Mouse (Mus musculus) neural tube, embryonic 14.5 days (tissue): ENCODE data around the gene Slc25a28. TPM values are rescaled to one million over a fixed set of nuclear protein-coding genes. Genes with fewer than 3 reads are reported as not detected.

ENCODE experiments used
- ATAC-seq: fragments of 200-750 bp; cut with Nextera tagmentation; 2 replicates; pipeline ENCODE4 v1.8.0; 2017; ENCODE audit warnings: low read depth, mild to moderate bottlenecking, moderate TSS enrichment, moderate library complexity
- H3K27ac ChIP-seq: fragments of 300-500 bp; sonication (generic); 2 replicates; pipeline ENCODE4 v1.5.1; 2014; ENCODE audit warnings: low read depth, mild to moderate bottlenecking, control low read depth, low read length, moderate library complexity, mixed read lengths
- H3K27me3 ChIP-seq: fragments of 300-500 bp; sonication (generic); 2 replicates; pipeline ENCODE4 v1.6.1; 2014; ENCODE audit warnings: low read length; ENCODE audit not compliant: control insufficient read depth, insufficient read depth
- H3K36me3 ChIP-seq: fragments of 300-500 bp; sonication (generic); 2 replicates; pipeline ENCODE4 v1.6.1; 2014; ENCODE audit warnings: low read length, mixed read lengths; ENCODE audit not compliant: control insufficient read depth, insufficient read depth
- H3K4me1 ChIP-seq: fragments of 300-500 bp; sonication (generic); 2 replicates; pipeline ENCODE4 v1.6.1; 2014; ENCODE audit warnings: low read length; ENCODE audit not compliant: control insufficient read depth, insufficient read depth
- H3K4me2 ChIP-seq: fragments of 300-500 bp; sonication (generic); 2 replicates; pipeline ENCODE4 v1.6.1; 2014; ENCODE audit warnings: mild to moderate bottlenecking, low read depth, low read length, control low read depth
- H3K4me3 ChIP-seq: fragments of 300-500 bp; sonication (generic); 2 replicates; pipeline ENCODE4 v1.5.1; 2014; ENCODE audit warnings: low read depth, low read length, control low read depth, mixed read lengths
- H3K9ac ChIP-seq: fragments of 300-500 bp; sonication (generic); replicated peaks from 2 replicates; pipeline ENCODE4 v1.6.1; 2014; ENCODE audit warnings: low read depth, mild to moderate bottlenecking, control low read depth, low read length, mixed read lengths
- H3K9me3 ChIP-seq: fragments of 300-500 bp; sonication (generic); 2 replicates; pipeline ENCODE4 v1.6.1; 2016; ENCODE audit warnings: low read length; ENCODE audit not compliant: control insufficient read depth
- WGBS: fragments of 180-500 bp; shearing (Covaris S2); extraction: QIAGEN DNeasy Blood & Tissue Kit; methylation state at CpG from one replicate; pipeline ENCODE4 v1.1.7; 2014; 5-methylcytosine and 5-hydroxymethylcytosine counted together
- polyA plus RNA-seq: library from polyadenylated mRNA; unstranded; fragments of >200 nt; fragmentation: Nextera tagmentation; extraction: Ambion mirVana; gene quantifications from 2 replicates; pipeline ENCODE4 v1.2.1, GENCODE M21; 2014

Slc25a28 gene
- polyA plus RNA-seq, 1 experiment from 2014 or later = 15.5 TPM

DNA sequence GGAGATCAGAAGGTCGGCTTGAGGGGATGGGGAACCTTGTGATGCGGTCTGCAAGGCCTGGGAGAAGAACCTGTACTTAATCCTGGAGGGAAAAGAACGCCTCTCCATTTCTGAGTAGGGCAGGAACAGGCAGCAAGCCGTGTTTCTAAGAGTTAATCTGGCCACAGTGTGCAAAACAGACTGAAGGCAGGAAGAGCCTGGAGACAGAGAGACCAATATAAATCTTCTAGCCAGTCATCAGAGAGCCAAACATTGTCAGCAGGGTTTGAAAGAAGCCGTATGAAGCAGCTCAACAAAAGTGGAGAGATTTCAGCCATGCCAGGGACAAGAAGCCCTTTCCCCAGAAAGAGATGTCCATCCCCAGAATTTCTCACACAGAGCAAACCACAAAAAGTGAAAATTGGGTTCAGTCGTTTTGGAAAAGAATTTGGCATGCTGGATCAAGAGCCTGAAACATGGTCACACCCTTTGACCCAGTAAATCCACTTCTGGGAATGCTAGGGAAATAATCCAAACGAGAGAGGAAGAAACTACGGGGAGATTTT, 23.4 kb downstream of the Slc25a28 start:
- Histone ChIP-seq H3K4me2 (no peak overlapping the region), H3K36me3 (no peaks in the 10 kb centered on the region), H3K4me3 (no peak overlapping the region), H3K27ac (no peak overlapping the region), H3K27me3 (no peaks in the 10 kb centered on the region), H3K9me3 (no peaks in the 10 kb centered on the region), H3K9ac (no peak overlapping the region), H3K4me1 (no peaks in the 10 kb centered on the region)
- 62% methylated on average over 8 of the region's 8 CpGs for WGBS
- ATAC-seq = no peak

DNA sequence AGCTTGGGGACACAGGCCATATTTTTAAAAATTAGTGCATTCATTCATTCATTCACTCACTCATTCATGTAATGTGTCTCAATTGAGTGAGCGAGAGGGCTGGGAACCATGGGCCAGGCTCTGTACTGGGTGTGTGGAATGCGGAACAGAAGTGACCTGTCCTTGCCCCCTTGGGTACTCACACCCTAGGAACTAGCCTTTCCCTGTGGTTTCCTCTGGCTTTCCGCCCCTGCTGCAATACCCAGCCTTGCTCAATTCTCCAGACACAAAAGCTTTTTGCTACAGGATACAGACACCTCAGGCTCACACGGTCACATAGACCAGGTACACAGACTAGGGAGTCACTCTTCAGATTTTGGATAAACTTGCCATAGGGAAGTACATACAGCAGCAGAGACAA, 26.3 kb downstream of the Slc25a28 start:
- no peaks in the 10 kb centered on the region for H3K36me3 ChIP-seq
- no peak for ATAC-seq
- H3K27me3 ChIP-seq = no peaks in the 10 kb centered on the region
- H3K4me2 ChIP-seq = no peak overlapping the region
- WGBS = 97% methylated on average over 4 of the region's 4 CpGs
- H3K27ac ChIP-seq = no peak overlapping the region
- H3K9me3 ChIP-seq = no peaks in the 10 kb centered on the region
- H3K9ac ChIP-seq = no peak overlapping the region
- H3K4me1 ChIP-seq = no peaks in the 10 kb centered on the region
- H3K4me3 ChIP-seq = no peak overlapping the region

DNA sequence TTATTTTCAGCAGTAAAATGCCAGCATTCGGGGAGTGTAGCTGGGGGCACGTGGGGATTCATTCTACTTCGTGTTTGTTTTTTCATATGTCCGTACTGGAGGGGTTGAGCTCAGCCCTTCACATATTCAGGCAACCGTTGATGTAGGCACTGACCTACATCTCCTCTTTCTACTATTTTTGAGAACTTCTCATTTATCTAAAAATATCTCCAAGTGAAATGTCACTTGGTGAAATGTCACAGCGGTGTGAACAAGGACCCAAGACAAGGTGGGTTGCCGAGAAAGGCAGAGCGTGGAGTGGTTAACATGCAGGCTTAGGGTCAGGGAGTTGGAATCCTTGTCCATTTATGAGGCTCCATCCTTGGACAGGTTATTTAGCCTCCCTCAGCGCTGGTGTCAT, 27.4 kb downstream of the Slc25a28 start:
- no peaks in the 10 kb centered on the region for H3K4me1 ChIP-seq
- H3K9ac ChIP-seq = no peak overlapping the region
- ATAC-seq = no peak
- H3K27me3 ChIP-seq = no peaks in the 10 kb centered on the region
- 89% methylated on average over 9 of the region's 9 CpGs for WGBS
- no peak overlapping the region for H3K27ac ChIP-seq
- no peaks in the 10 kb centered on the region for H3K9me3 ChIP-seq
- no peaks in the 10 kb centered on the region for H3K36me3 ChIP-seq
- H3K4me2 ChIP-seq = no peak overlapping the region
- H3K4me3 ChIP-seq = no peak overlapping the region

DNA sequence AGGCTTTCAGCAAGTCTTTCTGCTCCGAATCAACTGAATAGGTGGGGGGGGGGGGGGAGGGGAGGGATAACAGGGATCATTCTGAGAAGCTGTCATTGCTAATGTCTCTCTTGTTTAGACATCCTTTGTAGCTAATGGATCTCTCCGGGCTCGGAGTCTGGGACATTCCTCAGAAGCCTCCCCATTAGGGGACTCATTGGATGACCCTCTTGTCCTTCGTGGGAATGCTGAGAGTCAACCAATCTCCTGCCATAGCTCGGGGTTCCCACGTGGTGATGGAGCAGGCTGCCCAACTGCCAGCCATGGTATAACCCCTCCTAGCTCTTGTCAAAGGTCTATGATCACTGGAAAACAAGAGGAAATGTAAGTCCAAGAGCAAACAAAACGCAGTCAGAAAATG, 27.8 kb downstream of the Slc25a28 start:
- Histone ChIP-seq H3K36me3 (no peaks in the 10 kb centered on the region), H3K4me1 (no peaks in the 10 kb centered on the region), H3K9me3 (no peaks in the 10 kb centered on the region), H3K4me2 (no peak overlapping the region), H3K27ac (no peak overlapping the region), H3K4me3 (no peak overlapping the region), H3K27me3 (no peaks in the 10 kb centered on the region), H3K9ac (no peak overlapping the region)
- WGBS = 71% methylated on average over 7 of the region's 7 CpGs
- no peak for ATAC-seq

DNA sequence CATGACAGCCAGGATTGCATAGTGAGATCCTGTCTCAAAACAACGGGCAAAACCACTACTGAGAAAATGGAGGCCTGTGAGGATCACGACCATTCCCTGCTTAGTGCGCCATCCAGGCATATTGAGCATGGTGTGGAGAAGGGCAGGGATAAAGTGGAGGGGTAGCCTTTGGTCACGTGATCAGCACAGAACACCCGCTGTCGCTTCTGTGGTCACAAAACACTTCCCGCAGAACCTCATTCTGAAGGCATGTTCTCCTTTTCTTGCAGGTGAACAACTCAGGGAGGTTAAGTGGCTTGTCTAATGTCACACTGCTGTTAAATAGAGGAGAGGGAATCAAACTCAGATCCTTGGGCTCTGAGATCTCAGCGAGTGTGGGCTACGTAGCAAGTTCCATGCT, 29.2 kb downstream of the Slc25a28 start:
- Histone ChIP-seq H3K4me3 (no peak overlapping the region), H3K27me3 (no peaks in the 10 kb centered on the region), H3K9ac (no peak overlapping the region), H3K4me2 (no peak overlapping the region), H3K27ac (no peak overlapping the region), H3K4me1 (no peaks in the 10 kb centered on the region), H3K36me3 (no peaks in the 10 kb centered on the region), H3K9me3 (no peaks in the 10 kb centered on the region)
- 89% methylated on average over 9 of the region's 9 CpGs for whole genome bisulfite sequencing
- ATAC-seq = no peak

DNA sequence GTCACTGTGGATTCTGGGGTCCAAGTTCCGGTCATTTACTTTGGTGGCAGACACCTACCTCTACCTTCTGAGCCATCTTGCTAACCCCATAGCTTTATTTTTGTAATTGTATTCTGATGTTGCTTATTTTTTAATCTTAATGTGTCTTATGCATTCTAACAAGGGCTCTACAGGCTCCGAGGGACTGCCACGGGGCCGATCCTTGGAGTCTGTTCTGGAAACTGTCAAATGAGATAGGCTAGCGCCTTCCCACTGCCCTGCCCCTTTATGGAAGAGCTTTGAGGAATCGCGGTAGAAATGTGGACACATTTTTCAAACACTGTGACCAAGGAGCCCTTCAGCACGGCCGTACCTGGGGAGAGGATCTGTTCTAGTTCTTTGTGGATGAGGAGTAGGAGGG, 31.8 kb downstream of the Slc25a28 start:
- ATAC-seq = no peak
- 76% methylated on average over 9 of the region's 9 CpGs for whole genome bisulfite sequencing
- H3K4me1 ChIP-seq = no peaks in the 10 kb centered on the region
- H3K4me3 ChIP-seq = no peak overlapping the region
- H3K27me3 ChIP-seq = no peaks in the 10 kb centered on the region
- H3K4me2 ChIP-seq = no peak overlapping the region
- no peaks in the 10 kb centered on the region for H3K9me3 ChIP-seq
- no peak overlapping the region for H3K27ac ChIP-seq
- no peak overlapping the region for H3K9ac ChIP-seq
- no peaks in the 10 kb centered on the region for H3K36me3 ChIP-seq

DNA sequence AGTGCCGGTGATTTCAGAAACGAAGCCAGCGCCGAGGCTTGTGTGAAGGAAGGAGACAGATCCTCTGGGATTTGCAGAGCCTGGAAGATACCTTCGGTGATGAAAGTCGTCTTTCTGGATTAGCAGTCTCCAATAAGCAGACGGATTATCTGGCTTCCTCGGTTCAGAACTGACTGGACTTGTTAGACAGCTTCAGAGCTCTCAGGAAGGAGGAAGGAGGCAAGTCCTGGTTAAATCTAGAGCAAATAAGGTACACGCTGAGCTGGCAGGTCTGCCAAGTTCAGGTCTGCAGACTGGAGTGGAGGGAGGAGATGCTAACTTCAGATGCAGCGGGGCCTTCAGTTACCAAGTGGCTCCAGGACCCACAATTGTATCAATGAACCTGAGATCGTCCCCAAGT, 32.8 kb downstream of the Slc25a28 start:
- no peak for ATAC-seq
- no peak overlapping the region for H3K27ac ChIP-seq
- H3K4me3 ChIP-seq = no peak overlapping the region
- no peaks in the 10 kb centered on the region for H3K4me1 ChIP-seq
- no peaks in the 10 kb centered on the region for H3K36me3 ChIP-seq
- H3K9me3 ChIP-seq = no peaks in the 10 kb centered on the region
- 78% methylated on average over 11 of the region's 11 CpGs for WGBS
- H3K27me3 ChIP-seq = no peaks in the 10 kb centered on the region
- H3K9ac ChIP-seq = no peak overlapping the region
- no peak overlapping the region for H3K4me2 ChIP-seq

DNA sequence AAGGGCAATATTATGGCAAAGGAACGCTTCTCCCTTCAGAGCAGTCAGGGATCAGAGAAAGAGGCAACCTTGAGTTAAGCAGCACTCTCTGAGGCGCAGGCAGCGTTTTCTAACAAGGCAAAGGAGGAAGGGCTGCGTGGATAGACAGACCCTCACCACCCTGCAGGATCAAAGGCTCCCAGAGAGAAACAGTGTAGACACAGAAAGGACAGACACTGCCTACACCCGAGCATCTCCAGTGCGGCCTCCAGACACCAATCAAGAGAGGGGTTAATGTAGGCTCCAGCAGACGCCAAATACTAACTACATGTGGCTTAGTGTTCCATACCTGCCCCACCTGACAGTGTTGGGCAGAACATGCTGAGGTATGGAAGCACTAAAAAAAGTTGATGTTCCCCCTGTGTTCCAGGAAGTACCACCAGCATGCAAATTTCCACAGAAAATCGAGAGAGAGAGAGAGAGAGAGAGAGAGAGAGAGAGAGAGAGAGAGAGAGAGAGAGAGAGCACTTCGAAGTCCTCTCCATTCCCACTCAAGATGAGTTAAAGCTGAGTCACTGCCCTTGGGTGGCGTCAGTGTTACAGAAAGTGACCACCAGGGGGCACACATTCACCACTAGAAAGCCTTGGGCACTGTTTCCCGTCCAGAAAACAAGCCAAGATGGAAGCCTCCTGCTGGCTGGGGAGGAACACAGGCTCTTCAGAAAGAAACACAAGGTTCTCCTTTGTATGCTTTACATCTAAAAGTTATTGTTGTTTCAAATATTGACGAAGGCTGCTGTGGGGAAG, 44.0 kb downstream of the Slc25a28 start:
- Histone ChIP-seq H3K4me2 (no peak overlapping the region), H3K27me3 (no peaks in the 10 kb centered on the region), H3K36me3 (no peaks in the 10 kb centered on the region), H3K4me1 (0 out of 2 replicates have a peak, but pooled peaks cover 3% of the 10 kb centered on the region), H3K9ac (no peak overlapping the region), H3K27ac (no peak overlapping the region), H3K4me3 (no peak overlapping the region), H3K9me3 (no peaks in the 10 kb centered on the region)
- 30% methylated on average over 12 of the region's 12 CpGs for WGBS
- ATAC-seq = peak; percentile 66; the same call in 1 of the 2 replicates

DNA sequence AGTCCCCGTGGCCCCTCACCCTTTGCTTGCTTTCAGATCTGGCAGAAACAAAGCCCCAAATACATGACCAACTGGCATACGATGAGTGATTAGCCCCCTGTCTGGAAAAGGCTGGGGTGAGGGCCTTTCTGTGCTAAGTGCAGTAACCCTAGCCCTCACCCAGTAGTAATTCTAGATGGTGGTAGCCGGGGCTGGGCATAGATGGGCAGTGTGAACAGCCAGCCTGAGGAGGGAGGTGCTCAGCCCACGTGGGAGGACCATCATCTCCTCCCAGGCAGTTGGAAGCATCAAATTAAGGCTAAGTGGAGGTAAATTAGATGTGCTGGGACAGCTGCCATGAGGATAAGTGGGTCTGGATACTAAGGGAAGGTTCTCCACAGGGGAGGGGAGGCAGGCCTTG, 45.6 kb downstream of the Slc25a28 start:
- H3K9me3 ChIP-seq = no peaks in the 10 kb centered on the region
- WGBS = 22% methylated on average over 4 of the region's 4 CpGs

More for the DNA sequence above, 45.6 kb downstream of the Slc25a28 start:
- H3K36me3 ChIP-seq = no peaks in the 10 kb centered on the region
- H3K9ac ChIP-seq = no peak overlapping the region
- H3K4me3 ChIP-seq = no peak overlapping the region
- H3K27ac ChIP-seq = no peak overlapping the region
- no peaks in the 10 kb centered on the region for H3K27me3 ChIP-seq
- no peak for ATAC-seq
- H3K4me2 ChIP-seq = no peak overlapping the region
- H3K4me1 ChIP-seq = 0 out of 2 replicates have a peak, but pooled peaks cover 3% of the 10 kb centered on the region
